ENCODE assay signal across 11 mouse cellular contexts in genomic region chr4:110916061-110916460, GRCm38 (mm10).
DNase-seq lines count a peak whose midpoint lies in the region; ATAC-seq and TF ChIP-seq lines count a peak whose summit lies in the region.
"Had no signal": no experiment of that assay in that cellular context is flagged by ENCODE, and none has a peak within 500 bp of the region (broad histone marks: within the 10 kb centered on the region; RNA-seq: fewer than 3 reads in every experiment).

No protein-coding gene starts in this region.

- no peak overlapping the region for H3K27ac ChIP-seq in lung, embryonic 14.5 days (ENCODE audit: low read depth)
- no peak overlapping the region for H3K27ac ChIP-seq in lung, postnatal 0 days (ENCODE audit: low read length)

- no peak for TF ChIP-seq EP300 in lung, postnatal 0 days (IDR thresholded peaks at IDR 0.05)

- DNase-seq in lung, embryonic 14.5 days = peak; percentile 6
- no peak for DNase-seq in lung, postnatal 0 days (ENCODE audit: low spot score)
- DNase-seq in frontal cortex, postnatal 36 days (ENCODE audit: low spot score in 2 of 2) = peak; percentile 39 to 54
- peak; percentile 18 to 35 for DNase-seq in layer of hippocampus, postnatal 10 days (ENCODE audit: low spot score in 2 of 2)
- peak; percentile 41 for DNase-seq in right cerebral cortex, postnatal 14 days
- no peak for DNase-seq in ovary, adult 18-20 months (ENCODE audit: low spot score)
- no peak for DNase-seq in gastrocnemius, postnatal 25 days
- DNase-seq: adrenal gland, postnatal 36 days; thymus, postnatal 25 days had no signal

- no peak overlapping the region for H3K4me3 ChIP-seq in lung, embryonic 14.5 days (ENCODE audit: low read depth, low read length)
- H3K4me3 ChIP-seq in lung, postnatal 0 days (ENCODE audit: low read depth, low read length) = no peak overlapping the region
- H3K4me3 ChIP-seq: myocyte had no signal

- no peaks in the 10 kb centered on the region for H3K27me3 ChIP-seq in lung, embryonic 14.5 days (ENCODE audit: insufficient read depth, low read length)
- H3K27me3 ChIP-seq in lung, postnatal 0 days (replicated peaks; ENCODE audit: insufficient read depth, low read length) = no peaks in the 10 kb centered on the region

- no peaks in the 10 kb centered on the region for H3K4me1 ChIP-seq in lung, embryonic 14.5 days (ENCODE audit: insufficient read depth)
- no peaks in the 10 kb centered on the region for H3K4me1 ChIP-seq in lung, postnatal 0 days (ENCODE audit: insufficient read depth, low read depth, low read length)

- no peak for TF ChIP-seq CTCF in lung, embryonic 14.5 days (IDR thresholded peaks at IDR 0.05; ENCODE audit: low read depth)
- TF ChIP-seq CTCF in lung, postnatal 0 days (IDR thresholded peaks at IDR 0.05) = no peak

- no peaks in the 10 kb centered on the region for H3K36me3 ChIP-seq in lung, embryonic 14.5 days (ENCODE audit: insufficient read depth)
- H3K36me3 ChIP-seq in lung, postnatal 0 days (ENCODE audit: insufficient read depth, low read length) = no peaks in the 10 kb centered on the region
- H3K36me3 ChIP-seq: G1E had no signal

- no peaks in the 10 kb centered on the region for H3K9me3 ChIP-seq in lung, embryonic 14.5 days (ENCODE audit: low read depth, low read length)
- H3K9me3 ChIP-seq in lung, postnatal 0 days (ENCODE audit: low read length) = no peaks in the 10 kb centered on the region

- H3K4me2 ChIP-seq in lung, embryonic 14.5 days = no peak overlapping the region
- no peak overlapping the region for H3K4me2 ChIP-seq in lung, postnatal 0 days (replicated peaks; ENCODE audit: low read depth, low read length)

- H3K9ac ChIP-seq in lung, embryonic 14.5 days = no peak overlapping the region
- no peak overlapping the region for H3K9ac ChIP-seq in lung, postnatal 0 days (replicated peaks; ENCODE audit: low read depth)

- no peak for ATAC-seq in lung, embryonic 14.5 days (ENCODE audit: insufficient read depth)
- no peak for ATAC-seq in lung, postnatal 0 days

Comparison
In these comparisons a context has a peak if more than half of its experiments do, and no peak if none do; other contexts are left out.
1. DNase-seq: peak in lung, embryonic 14.5 days (single experiment), frontal cortex, postnatal 36 days (2 of 2), layer of hippocampus, postnatal 10 days (2 of 2) and right cerebral cortex, postnatal 14 days (single experiment); none in lung, postnatal 0 days (single experiment), ovary, adult 18-20 months (single experiment) and gastrocnemius, postnatal 25 days (single experiment).